Mouse (Mus musculus) cerebellum, adult 11-12 months (tissue): ENCODE data around the gene Tac2.

Source experiments
- DNase-seq: peaks from one replicate; pipeline ENCODE4 v3.0.0; 2022

Gene Tac2

DNA sequence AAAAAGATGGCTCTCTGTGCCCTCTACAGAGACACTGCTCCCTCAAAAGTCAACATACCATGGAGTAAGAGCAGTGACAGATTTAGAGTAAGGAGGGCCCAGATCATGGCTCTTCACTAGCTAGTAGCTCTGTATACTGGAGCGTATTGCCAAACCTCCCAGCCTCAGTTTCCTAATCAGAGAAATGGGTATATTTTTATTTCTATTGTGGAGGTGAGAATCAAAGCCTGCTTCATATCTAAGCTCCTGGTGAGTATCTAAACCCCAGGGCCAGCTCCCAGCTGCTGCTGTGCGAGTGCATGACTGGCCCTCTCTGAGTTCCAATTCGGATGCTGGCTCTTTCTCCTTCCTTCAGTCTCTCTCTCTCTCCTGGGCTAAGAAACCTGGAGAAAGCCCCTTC lies at the start of gene Tac2:
Tac2 (plus strand) TSS at position 301 of the 400 bp plus-strand sequence.
- no peak for DNase-seq

DNA sequence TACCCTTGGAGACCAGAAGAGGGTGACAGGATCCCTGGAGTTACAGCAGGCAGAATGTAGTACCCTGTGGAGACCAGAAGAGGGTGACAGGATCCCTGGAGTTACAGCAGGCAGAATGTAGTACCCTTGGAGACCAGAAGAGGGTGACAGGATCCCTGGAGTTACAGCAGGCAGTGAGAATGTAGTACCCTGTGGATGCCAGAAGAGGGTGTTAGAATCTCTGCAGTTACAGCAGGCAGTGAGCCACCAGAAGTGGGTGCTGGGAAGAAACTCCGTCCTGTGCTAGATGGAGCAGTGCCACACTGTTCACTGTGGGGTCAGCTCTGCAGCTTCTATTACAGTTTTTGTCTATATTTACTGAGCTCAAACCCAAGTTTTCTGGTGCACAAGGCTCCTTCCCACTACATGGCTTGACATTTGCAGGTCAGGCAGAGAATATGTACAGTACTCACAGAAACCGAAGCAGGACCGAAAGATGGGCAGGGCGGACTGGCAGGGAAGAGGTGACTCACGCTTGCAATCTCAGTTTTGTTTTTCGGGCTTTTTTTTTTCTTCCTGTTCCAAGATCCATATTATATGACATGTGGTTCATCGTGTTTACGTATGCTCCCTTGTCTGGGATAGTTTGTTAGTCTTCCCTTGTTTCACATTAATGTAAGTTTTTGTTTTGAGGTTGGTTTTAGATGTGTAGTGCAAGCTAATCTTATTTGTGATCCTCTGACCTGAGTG lies 49.3 kb upstream of the Tac2 start:
- DNase-seq: peak; percentile 90

DNA sequence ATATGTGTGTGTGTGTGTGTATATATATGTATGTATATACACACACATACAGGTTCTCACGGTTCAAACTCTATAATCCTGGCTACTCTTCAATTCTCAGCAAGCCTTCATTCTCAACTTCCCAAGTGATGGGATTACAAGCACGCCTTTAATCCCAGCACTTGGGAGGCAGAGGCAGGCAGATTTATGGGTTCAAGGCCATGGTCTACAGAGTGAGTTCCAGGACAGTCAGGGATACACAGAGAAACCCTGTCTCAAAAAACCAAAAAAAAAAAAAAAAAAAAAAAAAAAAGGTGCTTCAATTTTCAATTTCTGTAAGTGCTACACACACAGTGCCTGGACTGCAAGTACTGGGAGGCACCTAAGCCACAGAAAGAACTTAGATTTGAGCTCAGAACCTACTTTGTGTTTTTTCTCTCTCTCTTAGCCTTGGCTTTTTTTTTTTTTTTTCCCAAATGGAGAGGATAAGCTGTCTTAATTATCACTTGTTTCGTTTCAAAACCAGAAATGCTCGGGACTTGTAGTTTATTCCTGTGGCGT lies 48.3 kb upstream of the Tac2 start:
- peak; percentile 35 for DNase-seq

DNA sequence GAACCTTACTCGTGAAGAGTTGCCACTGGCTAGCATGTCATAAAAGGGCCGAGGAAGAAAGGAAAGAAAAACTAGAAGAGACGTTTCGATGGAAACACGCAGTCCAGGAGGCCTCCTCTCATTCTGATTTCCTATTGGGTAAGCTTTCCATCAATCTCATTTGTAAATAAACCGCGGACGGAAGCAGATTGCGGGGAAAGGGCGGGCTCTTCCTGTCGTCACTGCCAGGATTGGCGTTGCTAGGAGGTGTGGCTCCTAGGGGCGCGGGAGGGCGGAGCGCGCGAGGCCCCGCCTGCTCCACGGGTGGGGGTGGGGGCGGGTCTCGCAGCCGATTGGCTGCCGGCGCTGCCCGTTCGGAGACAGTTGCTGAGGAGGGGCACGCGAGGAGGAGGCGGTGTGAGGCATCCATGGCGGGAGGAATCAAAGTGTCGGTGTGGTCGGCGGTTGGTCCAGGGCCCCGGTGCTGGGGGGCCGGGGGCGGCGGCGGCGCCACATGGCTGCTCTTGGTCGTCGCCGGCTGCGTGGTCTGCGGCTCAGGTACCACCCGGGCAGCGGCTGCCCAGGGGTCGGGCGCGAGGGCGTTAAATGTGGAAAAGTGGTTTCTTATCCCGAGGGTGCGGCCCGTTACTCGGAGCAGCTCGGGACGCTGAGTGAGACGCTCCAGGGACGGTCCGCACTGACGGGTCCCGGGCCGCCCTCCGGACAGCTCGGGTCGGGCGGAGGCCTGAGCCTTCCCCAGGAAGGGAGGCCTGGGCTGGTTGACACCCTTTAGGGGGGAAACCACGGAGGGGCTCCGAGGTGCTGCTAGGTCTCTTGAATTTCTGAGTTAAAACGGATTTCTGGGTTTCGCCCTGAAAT lies 47.4 kb upstream of the Tac2 start:
- DNase-seq: peak; percentile 94

DNA sequence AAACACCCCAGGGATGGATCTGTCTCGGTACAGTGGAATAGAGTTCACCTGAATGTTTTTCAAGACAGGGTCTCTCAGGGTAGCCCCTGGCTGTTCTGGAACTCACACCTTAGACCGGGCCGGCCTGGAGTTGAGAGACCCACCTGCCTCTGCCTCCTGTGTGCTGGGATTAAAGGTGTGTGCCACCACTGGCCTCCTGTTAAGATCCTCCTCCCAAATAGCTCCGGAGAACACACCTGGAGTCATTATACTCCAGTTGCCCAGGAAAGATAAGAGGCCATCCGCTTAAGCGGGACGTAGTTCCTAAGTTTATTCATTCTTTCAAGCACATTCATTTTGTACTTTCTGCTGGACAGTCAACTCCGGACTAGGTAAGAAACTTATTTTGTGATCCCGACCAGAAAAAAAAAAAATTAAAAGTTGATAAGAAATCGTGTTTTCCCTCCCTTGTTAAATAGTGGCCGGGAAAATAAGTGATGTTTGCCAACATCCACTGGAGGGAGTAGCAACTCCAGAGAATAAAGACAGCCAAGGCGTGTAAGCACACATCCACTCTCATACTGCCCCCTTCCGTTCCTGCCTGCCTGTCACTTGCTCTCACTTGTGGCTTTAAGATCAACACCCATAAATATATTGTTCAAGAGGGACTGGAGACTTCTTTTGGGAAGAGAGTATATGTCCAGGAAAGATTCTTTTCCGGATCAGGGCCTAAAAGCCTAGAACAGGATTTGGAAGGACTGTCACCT lies 46.5 kb upstream of the Tac2 start:
- DNase-seq: peak; percentile 66

DNA sequence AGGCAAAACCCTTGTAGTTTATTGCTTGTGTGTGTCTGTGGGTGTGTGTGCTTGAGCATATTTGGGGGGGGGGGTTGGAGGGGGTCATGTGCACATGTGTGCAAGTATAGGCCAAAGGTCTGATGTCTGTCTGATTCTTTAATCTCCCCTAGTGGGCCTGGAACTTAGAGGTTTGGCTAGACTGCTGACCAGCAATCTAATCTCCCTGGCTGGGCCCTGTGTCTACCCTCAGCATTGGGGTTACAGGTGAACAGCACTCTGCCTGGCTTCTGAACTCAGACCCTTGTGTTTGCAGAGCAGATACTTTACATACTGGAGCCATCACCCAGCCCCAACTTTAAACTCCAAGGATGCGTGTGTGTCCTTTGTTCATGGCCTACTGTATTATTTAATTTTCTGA lies 45.1 kb upstream of the Tac2 start:
- peak; percentile 18 for DNase-seq

DNA sequence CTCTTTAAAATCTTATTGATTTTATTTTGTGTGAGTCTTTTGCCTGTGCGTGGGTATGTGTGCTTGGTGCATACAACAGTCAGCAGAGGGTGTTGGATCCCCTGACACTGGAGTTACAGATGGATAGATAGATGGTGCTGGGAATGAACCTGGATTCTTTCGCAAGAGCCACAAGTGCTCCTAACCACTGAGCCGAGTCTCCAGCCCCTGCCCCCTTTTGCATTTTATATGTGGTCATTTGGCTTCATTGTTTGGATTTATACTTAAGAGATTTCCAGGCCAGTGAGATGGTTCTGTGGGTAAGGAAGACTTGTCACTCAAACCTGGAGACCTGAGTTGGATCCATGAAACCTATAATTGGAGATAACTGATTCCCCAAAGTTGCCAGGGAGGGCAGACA lies 44.4 kb upstream of the Tac2 start:
- DNase-seq: no peak

DNA sequence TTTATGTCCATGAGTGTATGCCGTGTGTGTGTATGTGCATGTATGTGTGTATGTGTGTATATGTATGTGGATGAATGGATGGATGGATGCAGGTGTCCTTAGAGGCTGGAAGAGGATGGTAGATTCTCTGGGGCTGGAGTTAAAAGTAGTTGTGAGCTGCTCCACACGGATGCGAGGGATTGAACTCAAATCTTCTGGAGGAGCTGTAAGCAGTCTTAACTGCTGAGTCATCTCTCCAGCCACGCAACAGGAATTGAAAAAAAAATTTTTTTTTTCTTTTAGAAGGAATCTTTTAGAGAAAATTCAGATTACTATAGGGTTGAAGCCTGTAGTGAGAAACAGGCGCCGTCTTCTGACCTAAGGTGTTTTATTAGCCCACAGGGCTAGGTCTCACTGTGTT lies 41.4 kb upstream of the Tac2 start:
- no peak for DNase-seq

DNA sequence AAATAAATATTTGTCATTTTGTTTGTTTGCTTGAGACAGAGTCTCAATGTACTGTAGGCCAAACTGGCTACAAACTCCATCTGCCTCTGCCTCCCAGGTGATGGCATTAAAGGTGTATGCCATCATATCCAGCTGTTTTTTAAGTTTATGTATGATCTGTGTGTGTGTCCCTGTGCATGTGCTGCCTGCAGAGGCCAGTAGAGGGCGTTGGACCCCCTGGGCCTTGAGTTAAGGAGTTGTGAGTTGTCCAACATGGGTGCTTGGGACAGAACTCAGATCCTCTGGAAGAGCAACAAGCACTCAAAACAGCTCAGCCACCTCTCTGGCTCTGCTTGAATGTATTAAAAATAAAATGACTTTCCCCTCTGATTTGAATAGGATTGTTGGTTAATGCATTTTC lies 33.2 kb upstream of the Tac2 start:
- DNase-seq: no peak

DNA sequence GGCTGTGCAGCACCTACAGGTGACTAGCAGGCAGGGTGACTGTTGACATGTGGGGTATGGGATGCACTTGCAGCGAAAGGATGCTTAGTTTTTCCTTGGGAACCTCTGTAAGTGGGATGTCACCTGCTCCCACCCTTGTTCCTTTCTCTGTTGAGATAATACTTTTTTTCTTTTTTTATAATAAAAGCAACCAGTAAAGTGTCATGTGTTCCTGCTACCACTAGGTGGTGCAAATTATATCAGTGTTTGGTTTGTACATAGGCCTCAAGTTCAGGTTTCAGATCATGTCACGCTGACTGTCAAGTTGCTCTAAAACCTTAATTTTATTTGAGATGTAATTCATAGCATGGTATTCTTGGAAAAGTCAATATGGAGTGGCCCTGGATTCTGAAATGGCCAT lies 29.6 kb upstream of the Tac2 start:
- no peak for DNase-seq

DNA sequence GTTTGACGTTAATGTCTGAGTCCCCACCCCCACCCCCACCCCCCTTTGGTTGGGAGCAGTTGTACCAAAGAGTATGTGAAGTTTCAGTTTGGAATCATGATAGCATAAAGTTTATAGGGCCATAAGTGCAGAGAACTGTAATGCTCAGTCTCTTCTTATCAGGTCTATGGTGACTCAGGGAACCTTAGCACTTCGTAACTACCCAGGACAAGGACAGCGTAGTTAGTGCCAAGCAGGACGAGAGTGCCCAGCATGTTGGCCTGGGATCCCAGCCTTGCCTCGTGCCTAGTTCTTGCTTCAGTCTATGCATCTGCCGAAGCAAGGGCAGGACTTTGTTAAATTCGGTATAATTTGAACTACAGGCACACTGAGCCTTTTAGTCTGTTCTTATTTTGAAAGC lies 28.5 kb upstream of the Tac2 start:
- DNase-seq: no peak

DNA sequence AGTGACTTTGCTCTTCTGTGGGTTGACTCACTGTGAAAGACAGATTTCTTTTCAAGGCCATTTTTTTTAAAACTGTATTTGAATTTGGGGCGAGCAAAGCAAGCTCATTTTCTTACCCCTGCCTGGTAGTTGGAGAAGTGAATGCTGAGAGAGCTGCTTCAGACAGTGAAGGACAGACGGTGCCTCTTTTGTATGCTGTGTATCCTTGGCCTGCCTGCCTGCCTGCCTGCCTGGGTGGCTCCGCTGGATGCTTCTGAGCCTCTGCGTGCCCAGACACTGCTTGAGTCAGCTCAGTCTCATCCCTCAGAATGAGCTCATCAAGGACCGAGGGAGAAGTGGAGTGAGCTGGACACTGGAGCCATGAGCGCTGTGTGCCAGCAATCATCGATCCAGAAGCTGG lies 25.3 kb upstream of the Tac2 start:
- DNase-seq: no peak

DNA sequence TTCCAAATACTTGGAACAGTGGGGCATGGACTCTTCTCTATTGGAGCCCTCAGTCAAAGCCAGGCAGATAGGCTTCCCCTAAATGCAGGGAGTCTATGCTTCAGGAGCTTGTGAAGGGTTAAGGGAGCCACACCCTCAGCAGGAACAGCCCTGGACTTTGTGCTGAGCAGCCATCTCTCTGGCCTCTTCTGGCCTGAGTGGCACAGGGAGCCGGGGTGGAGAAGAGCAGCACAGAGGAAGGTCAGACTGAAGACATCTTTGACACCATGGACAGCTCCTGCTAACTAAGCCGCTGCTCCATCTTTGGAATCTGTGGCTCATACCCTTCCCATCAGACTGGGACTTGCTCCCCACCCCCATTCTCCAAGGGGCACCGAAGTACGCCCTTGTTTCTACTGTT lies 21.0 kb upstream of the Tac2 start:
- DNase-seq: no peak

DNA sequence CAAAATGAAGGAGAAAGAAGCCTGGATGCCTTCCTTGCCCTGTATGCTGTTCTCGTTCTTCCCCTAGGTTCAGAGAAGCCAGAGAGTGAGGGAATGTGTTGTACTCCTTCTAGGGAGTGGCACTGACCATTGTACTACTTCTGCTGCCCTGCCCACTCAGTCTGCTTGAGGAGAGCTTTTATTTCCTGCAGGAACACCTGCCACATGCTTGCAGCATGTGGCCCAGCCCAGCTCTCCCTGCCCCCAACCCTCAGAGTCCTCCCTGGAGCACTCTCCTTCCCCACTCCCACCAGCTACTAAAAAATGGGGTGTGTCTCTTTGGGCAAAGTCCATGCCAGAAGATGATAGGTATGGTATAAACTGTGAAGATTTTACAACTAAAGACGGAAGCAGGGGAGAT lies 20.0 kb upstream of the Tac2 start:
- DNase-seq: no peak

DNA sequence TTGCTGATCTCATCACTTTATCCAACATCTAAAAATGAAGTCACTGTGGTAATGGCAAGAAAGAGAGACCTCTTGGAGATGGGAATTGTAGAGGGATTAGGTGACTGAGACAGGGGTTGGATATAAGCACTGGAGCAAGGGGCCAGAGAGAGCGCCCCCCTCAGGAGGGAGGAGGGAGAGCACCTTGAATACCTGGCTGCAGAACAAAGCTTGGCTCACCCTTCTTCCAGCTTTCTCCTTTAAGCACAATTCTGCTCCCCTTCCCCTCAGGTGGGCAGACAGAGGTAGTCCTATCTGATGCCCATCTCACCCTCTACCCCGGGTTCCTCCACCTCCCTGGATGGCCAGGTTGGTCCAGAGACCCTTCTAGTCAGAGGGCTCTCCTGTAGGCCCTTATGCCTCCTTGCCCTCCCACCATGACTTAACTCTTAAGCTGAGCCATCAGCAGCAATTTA lies 19.5 kb upstream of the Tac2 start, which contains the start of gene Myo1a:
Myo1a (plus strand) TSS at position 405 of the 455 bp plus-strand sequence.
- DNase-seq: no peak

DNA sequence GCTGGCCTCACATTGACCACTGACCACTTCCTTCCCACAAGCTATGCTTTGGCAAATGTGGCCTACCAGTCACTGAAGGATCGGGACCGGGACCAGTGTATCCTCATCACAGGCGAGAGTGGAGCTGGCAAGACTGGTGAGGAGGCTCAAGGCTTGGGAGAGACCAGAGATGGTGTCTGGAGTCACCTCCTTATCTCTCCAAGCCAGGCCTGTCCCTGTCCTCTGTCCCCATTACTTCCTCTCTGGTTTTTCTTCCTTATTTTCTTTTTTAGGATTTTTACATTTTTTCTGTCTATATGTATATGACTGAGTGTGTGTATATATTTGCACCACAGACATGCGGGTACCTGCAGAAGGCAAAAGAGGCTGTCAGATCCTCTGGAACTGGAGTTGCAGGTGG lies 18.5 kb upstream of the Tac2 start:
- no peak for DNase-seq

DNA sequence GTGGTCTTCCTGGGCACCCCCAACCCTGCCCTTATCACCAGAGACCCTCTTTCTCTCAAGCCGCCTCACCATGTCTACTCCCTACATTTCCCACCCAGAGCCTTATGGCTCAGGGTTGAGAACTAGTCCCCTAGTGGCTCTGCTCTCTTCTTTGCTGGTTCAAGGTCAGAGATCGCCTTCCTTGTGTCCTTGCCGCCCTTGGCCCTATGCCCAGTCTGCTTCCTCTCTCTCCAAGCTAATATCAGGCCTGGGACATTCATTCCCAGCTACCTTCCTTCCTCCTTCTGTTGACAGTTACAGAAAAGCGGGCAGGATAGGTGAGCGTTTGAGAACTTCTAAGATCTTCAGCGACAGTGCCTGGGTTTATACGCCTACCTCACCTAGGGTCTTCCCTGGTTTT lies 16.6 kb upstream of the Tac2 start:
- DNase-seq: no peak

DNA sequence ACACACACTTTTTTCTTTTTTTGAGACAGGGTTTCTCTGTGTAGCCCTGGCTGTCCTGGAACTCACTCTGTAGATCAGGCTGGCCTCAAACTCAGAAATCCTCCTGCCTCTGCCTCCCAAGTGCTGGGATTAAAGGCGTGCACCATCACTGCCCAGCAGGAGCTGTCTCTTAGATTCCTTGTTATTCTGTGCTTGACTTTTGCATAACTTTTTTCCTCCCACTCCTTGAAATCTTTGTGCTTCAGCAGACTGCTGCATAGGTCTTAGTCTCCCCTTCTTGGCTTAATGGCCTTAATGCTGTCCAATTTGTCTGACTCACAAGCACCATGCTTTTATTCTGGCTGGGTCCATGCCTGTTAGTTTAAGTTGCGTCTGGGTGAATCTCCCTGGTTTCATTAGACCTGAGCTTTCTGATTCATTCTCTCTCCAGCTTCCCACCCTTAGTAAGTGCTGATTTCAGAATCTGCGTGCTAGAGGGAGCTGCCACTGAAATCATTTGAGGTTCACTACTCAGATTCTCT lies 15.4 kb upstream of the Tac2 start:
- DNase-seq: no peak

DNA sequence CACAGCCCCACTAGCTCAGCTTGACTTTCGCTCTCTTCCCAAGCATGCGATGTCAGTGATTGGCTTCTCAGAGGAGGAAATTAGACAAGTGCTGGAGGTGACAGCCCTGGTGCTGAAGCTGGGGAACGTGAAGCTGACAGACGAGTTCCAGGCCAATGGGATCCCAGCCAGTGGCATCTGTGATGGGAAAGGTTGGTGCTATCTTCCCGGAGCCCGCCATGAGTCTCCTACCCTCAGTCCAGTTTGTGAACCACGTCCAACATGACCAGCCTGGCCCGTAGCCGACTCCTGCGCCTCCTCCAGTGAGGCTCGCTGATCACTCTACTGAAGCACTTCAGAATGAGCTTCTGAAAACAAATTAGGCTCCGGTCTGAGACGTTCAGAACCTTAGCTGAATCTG lies 13.9 kb upstream of the Tac2 start:
- no peak for DNase-seq

DNA sequence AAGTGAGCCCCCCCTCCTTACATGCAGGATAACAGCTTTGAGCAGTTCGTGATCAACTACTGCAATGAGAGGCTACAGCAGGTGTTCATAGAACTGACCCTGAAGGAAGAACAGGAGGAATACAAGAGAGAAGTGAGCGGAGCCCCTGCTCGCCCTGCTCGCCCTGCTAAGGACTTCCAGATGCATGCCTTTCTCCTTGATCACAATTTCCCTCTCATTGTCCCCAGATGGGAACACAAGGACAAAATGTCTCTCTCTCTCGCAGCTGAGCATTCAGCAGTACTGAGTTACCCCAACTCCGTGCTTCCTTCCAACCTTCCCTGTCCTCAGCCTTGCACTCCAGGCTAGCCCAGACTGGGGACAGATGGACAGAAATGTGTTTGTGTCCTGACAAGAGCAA lies 11.5 kb upstream of the Tac2 start:
- no peak for DNase-seq

DNA sequence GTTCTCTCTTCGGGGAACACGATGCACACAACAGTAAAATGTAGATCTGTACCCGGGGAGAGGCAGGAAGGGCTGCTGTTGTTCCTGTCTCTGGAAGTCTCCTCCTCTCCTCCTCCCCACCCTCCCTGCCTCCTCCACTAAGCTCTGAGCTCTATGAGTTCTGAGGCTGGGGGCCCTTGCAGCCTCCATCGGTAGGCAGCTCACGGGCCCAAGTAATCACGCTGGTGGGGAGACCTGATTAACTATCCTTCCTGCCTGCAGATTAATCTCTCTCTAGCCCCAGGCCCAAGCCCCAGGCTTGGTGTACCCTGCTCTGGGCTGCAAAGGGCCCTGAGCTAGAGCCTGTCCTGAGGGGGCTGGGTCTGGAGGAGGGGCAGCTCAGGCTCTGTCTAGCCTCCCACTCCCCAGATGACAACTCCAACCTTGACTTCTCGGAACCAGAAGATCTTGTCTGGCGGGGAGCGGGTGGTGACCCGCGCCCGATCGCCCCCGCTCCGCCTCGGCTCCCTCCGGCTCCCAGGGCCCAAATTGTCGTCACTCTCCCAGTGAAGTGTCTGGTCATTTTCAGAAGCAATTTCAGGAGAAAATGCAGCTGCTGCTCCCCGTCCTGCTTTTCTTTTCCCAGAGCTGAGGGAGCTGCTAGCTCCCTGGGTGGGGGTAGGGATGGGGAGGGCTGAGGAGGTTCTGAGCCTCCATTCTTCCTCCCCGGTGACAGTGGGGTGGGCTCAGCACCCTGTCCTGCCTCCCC lies 2.4 kb upstream of the Tac2 start:
- no peak for DNase-seq

DNA sequence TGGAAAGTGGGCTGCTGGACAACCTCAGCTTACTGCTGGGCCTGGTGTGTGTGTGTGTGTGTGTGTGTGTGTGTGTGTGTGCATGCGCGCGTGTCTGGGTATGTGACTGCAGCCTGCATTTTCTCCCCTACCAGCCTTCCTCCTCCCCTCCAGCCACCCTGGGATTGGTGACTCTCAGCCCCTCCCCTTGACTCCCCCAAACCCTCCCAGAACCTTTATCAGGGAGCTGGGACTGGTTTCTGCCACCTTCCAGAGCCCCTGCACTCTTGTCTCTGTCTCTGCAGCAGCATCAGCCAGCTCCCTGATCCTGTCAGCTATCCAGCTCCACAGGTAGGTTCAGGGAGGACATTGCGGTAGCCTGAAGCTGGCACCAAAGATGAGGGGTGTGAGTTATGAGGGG lies 858 bp downstream of the Tac2 start:
- DNase-seq: no peak
